Mouse (Mus musculus): ENCODE data around the gene Sumo2.

DNA sequence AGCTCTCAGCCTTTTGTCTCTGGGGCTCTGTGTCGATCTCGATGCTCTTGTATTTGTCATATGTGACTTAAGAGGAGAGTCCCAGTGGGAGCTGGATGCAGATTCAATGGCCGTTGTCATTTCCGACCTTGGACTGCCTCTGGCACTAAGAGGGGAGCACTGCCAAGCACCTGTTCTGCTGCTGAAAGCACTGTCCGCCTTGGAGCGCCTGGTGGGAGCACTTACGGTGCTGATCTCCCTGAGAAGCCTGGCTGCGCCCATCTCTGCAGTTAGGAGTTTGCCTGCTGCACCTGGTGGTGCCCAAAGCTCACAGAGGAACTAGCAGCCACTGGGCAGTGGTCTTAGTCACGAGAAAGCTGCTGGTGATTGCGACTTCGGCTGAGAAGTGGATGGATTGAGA lies 52.8 kb downstream of the Sumo2 start:
- TF ChIP-seq POLR2A (IDR thresholded peaks at IDR 0.05; ENCODE audit: borderline replicate concordance, low read depth, low read length) (no peak), CTCF (IDR thresholded peaks at IDR 0.05; ENCODE audit: low read depth, low read length) (no peak)
